Mouse (Mus musculus): ENCODE measurements at regions not wholly inside any gene's neighbourhood (a gene's known extent, or its start where the extent isn't known, plus 50 kb on each side); places are given as distances from the start of the nearest gene placed in this dataset.

DNA sequence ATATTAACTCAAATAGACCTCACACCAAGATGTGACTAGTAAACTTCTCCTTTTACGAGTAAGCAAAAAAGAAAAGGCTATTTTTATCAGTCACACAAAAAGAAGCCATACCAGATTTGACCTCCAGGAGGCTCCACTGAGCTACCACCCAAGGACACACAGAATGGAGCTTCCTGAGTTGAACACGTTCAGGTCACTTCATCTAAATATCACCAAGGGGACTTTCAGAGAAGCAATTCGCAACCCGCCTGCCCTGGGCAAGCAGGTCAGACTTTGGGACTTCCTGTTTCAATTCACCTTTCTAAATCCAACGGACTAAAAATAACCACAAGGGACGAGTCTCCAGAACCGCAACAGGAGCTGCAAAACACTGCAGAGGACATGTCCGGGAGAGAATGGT is 281.5 kb downstream of the Dhx15 start:
- 0 out of 2 replicates have a peak, but pooled peaks have one; percentile 11 for TF ChIP-seq CTCF (conservative IDR thresholded peaks at IDR 0.05; ENCODE audit: insufficient read depth, insufficient read length, low read depth, low read length)
- no peak for TF ChIP-seq POLR2A (IDR thresholded peaks at IDR 0.05; ENCODE audit: low read depth, low read length)
